Mouse (Mus musculus): ENCODE results near the gene Zfp689.
"Not testable (repeated sequence)": the region's sequence is repeated elsewhere in the genome, so short reads cannot be mapped to it uniquely, and the experiment has no call there.

The Zfp689 gene

DNA sequence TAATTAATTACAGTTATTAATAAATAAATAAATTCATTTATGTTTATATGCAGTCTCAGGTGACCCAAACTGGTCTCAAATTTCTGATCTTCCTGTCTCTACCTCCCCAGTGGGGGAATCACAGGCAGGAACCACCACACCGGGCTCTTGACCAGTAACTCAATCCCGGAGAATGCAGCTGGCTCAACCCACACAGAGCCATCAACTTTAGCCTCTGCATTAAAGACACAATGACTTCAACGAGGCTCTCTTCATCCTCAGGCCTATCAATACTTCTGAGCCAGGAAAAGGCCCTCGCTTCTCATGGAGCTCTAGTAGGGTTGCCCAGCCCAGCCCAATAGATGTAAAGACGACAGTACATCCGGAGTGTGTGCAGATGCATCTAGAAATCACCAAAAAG lies 44.9 kb downstream of the Zfp689 start:
- not testable (repeated sequence) for DNase-seq (ENCODE audit: low spot score in 2 of 2)

DNA sequence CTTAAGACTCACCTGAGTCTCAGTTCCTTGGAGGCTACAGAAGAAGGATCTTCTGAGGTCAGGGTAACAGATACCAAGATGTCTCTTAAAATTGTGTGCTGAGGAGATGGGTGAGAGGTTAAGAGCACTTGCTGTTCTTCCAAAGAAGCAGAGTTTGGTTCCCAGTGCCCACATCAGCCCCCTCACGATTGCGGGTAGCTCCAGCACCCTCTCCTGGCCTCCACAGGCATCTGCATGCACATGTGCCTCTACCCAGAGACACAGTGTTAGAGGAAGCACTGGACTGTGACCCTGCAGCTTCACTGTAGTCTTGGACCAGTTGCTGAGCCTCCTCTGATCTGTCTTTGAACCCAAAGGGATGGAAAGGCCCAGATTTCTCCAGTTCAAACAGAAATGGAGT lies 46.0 kb downstream of the Zfp689 start:
- DNase-seq (ENCODE audit: low spot score in 2 of 2), result no peak

DNA sequence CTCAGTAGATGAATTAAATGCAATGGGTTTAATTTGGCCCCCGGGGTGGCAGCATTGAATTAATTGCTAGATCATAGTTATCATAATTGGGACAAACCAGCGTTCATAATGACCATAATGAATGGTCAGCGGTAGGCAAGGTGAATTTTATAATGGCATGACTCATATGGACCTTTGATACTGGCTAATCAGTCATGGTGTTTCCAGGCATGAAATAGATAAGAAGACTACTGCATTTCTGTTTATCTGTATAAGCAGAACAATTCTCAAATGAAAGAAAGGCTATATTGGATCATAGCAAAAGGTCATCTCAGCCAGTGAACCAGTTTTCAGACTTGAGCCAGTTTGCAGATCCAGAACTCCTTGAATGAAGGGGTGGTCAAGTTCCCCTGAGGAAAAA lies 48.6 kb downstream of the Zfp689 start:
- no peak for DNase-seq (ENCODE audit: low spot score in 2 of 2)

GRCm38 (mm10) chr7:127393944-127394333 lies 55.0 kb downstream of the Zfp689 start:
- no peak for DNase-seq (ENCODE audit: low spot score in 2 of 2)

GRCm38 (mm10) chr7:127393157-127393943 lies 55.6 kb downstream of the Zfp689 start, which contains the start of gene E430018J23Rik:
TSS of gene E430018J23Rik (minus strand) at chr7:127393629.
- peak; percentile 76 to 87 for DNase-seq (ENCODE audit: low spot score in 2 of 2)

DNA sequence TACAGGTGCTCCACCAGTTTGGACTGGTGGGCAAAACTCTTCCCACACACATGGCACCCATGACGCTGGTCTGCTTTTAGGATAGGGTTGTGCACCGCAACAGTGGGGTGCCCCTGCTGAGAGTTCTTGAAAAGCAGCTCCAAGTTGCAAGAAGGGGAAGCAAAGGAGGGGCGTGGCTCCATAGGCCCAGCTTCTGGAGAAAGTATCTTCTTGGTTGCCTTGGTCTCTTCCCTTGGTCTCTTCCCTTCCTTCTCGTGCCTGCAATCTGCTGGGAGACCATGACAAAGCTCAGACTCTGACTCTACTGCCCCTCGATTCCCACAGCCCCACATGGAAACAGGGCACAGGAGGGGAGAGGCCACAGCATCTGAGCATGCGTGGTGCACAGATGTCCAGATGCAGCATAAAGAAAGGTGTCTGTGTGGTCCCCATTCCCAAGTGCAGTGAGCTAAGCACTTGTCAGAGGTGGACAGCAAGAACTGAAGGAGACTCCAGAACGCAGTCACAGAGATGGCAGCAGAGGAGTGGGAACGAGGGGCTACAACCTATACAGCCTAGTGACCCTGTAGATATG lies 56.6 kb downstream of the Zfp689 start:
- no peak for DNase-seq (ENCODE audit: low spot score in 2 of 2)

Data from spleen, postnatal 14 days (tissue).